Comparison of ENCODE assay signal across 26 mouse cellular contexts in the genomic region with DNA sequence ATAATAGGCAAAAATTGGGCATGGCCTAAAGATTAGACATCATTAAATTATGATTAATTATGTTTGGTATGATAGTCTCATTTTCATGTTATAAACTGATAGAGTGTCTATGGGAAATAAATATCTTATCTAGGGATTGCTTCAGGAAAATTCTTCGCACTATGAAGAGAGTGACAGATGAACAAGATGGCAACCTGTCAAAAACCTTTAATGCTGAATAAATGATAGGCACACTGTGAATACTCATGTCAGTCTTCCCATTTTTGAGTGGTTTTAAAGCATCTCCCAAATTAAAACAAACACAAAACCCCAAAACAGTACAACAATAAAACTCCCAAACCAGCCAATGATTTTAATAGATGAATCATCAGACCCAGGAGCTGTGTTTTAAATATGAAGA.
"Had no signal": no experiment of that assay in that cellular context is flagged by ENCODE, and none has a peak within 500 bp of the region (broad histone marks: within the 10 kb centered on the region; RNA-seq: fewer than 3 reads in every experiment).

No protein-coding gene starts in this region.

- H3K4me2 ChIP-seq: embryonic facial prominence, embryonic 12.5 days; embryonic facial prominence, embryonic 13.5 days; embryonic facial prominence, embryonic 15.5 days; forebrain, embryonic 12.5 days; forebrain, embryonic 13.5 days; forebrain, embryonic 15.5 days had no signal

- H3K27me3 ChIP-seq: embryonic facial prominence, embryonic 12.5 days; embryonic facial prominence, embryonic 13.5 days; embryonic facial prominence, embryonic 15.5 days; forebrain, embryonic 12.5 days; forebrain, embryonic 13.5 days; forebrain, embryonic 15.5 days had no signal

- H3K9me3 ChIP-seq: embryonic facial prominence, embryonic 10.5 days; embryonic facial prominence, embryonic 12.5 days; embryonic facial prominence, embryonic 13.5 days; embryonic facial prominence, embryonic 15.5 days; forebrain, embryonic 10.5 days; forebrain, embryonic 12.5 days; forebrain, embryonic 13.5 days; forebrain, embryonic 15.5 days had no signal

- H3K4me3 ChIP-seq: embryonic facial prominence, embryonic 10.5 days; embryonic facial prominence, embryonic 12.5 days; embryonic facial prominence, embryonic 13.5 days; embryonic facial prominence, embryonic 15.5 days; erythroblast, embryonic 14.5 days; forebrain, embryonic 10.5 days; forebrain, embryonic 12.5 days; forebrain, embryonic 13.5 days; forebrain, embryonic 15.5 days; gastrocnemius, adult 2 months; heart, adult 2 months had no signal

- H3K27ac ChIP-seq: embryonic facial prominence, embryonic 10.5 days; embryonic facial prominence, embryonic 12.5 days; embryonic facial prominence, embryonic 13.5 days; embryonic facial prominence, embryonic 15.5 days; forebrain, embryonic 10.5 days; forebrain, embryonic 12.5 days; forebrain, embryonic 13.5 days; forebrain, embryonic 15.5 days; gastrocnemius, adult 2 months; heart, adult 2 months had no signal

- H3K4me1 ChIP-seq: embryonic facial prominence, embryonic 10.5 days; embryonic facial prominence, embryonic 12.5 days; embryonic facial prominence, embryonic 13.5 days; embryonic facial prominence, embryonic 15.5 days; forebrain, embryonic 10.5 days; forebrain, embryonic 12.5 days; forebrain, embryonic 13.5 days; forebrain, embryonic 15.5 days had no signal

- DNase-seq: cerebellum, adult 8-10 months; cerebellum, adult 9-10 months; cerebellum, adult 9-11 months; cerebellum, postnatal 10 days; cerebellum, postnatal 14 days; cerebellum, postnatal 25 days; cerebellum, postnatal 36 days; embryo, embryonic 11 days; forebrain, postnatal 0 days; gastrocnemius, adult 2 months; gastrocnemius, postnatal 10 days; gastrocnemius, postnatal 14 days; gastrocnemius, postnatal 25 days; gastrocnemius, postnatal 36 days; heart, adult 11 months; heart, adult 18-20 months; heart, adult 2 months had no signal

- H3K9ac ChIP-seq: embryonic facial prominence, embryonic 12.5 days; embryonic facial prominence, embryonic 13.5 days; embryonic facial prominence, embryonic 15.5 days; forebrain, embryonic 12.5 days; forebrain, embryonic 13.5 days; forebrain, embryonic 15.5 days; forebrain, postnatal 0 days had no signal

- ATAC-seq: forebrain, embryonic 13.5 days; forebrain, embryonic 15.5 days; forebrain, postnatal 0 days had no signal

- H3K36me3 ChIP-seq: embryonic facial prominence, embryonic 10.5 days; embryonic facial prominence, embryonic 12.5 days; embryonic facial prominence, embryonic 13.5 days; embryonic facial prominence, embryonic 15.5 days; forebrain, embryonic 10.5 days; forebrain, embryonic 12.5 days; forebrain, embryonic 15.5 days had no signal
